Mouse (Mus musculus) thymus, postnatal 14 days (tissue): Measurements from ENCODE around the gene Ush1g.

Experiments used
- DNase-seq: peaks from one replicate; pipeline ENCODE4 v3.0.0; 2021

Gene Ush1g

DNA sequence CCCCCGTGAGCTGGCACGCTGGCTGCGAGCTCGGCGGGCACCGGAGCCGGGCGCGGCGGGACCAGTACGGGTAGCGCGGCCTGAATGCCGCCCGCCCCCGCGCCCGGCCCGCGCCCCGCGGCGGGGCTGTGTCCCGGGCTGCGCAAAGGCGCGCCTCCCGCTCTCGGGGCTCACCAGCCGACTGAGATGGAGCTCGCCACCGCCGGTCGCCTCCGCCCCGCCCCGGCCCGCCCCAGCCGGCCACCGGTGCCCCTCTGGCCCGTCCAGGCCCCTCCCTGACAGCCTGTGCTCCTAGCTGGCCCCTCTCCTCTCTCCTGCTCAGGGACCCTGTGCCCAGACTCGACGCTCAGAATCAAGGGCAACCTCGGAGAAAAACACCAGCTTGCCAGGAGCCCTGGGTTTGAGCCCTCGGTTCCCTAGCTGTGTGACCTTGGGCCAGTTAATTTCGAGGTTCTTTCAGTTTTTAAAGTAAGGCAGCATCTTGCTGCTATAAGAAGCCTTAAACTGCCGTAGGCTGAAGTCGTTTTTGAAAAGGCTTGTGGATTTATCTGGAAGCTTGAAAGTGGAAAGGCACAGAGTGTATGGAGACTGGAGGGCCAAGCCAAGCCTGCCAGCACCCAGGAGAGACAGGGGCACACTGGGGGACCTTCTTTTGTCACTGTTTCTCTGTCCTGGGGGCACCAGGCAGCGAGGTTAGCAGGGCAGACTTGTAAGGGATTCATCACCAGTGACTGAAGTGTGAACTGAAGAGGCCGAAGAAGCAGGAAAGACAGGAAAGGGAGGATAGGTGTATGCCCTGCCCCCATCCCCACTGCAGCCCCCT is 54.6 kb downstream of the Ush1g start, which contains the start of gene Grin2c:
Gene Grin2c, minus strand, starts transcription at position 183 of the 823 bp plus-strand sequence.
- no peak for DNase-seq

DNA sequence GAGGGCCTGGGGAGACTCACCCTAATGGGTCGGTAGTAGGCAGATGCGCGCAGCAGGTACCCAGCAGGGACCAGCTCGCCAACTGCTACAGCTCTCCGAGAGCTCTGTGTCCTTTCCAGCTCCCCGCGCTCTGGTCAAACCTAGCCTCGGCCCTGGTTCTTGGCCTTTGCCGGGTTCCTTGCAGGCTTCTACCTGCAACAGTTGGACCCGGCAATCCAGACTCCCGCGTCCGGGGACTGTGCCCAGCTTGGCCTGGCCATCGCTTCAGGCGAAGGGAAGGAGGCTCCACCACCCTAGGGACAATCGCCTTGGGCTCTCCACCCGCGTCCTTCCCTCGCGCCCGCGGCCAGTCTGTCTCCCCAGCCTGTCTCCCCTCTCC is 55.5 kb downstream of the Ush1g start:
- DNase-seq: no peak

DNA sequence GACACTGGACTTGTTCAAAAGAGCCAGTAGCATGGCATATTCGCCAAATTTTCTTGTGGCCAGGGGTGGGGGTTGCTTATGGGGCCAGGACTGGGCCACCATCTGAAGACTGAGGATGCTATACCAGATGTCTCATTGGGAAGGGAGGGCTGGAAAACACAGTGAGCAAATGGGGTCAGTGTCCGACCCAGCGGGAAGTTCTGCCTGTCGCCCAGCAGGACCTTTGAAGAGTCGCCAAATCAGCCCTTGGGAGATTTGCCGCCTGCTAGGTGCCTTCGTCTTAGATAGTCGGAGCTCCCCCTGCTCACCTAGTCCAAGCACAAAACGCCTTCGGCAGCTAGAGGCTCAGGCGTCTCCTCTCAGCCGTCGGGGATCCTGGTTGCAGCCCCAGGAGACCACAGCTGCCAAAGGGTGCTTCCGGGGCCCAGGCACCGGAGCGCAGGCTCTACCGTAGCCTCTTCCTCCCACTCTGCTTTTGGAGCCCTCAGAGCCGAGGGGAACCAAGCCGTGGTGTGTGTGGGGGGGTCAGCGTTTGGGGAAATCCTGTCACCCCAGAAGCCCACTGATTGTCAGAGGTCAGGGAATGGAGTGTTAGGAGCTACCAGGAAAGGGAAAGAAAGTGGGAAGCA is 56.0 kb downstream of the Ush1g start:
- no peak for DNase-seq
